Mouse (Mus musculus): Measurements from ENCODE around the gene Gm9767. TPM values are rescaled to one million over a fixed set of nuclear protein-coding genes. Genes with fewer than 3 reads are reported as not detected.

Gene Gm9767
- polyA plus RNA-seq (2012; ENCODE audit: insufficient read depth, low replicate concordance), result not detected in 2 replicates

- Histone ChIP-seq H3K4me3 (replicated peaks) (peak within 1 kb of the TSS; percentile 71), H3K4me1 (peaks cover 7% of the 10 kb centered on the region; the same call in 1 of the 2 replicates), H3K9me3 (0 out of 2 replicates have a peak, but pooled peaks cover 11% of the 10 kb centered on the region), H3K36me3 (replicated peaks; ENCODE audit: low read length) (no peaks in the 10 kb centered on the region), H3K27me3 (replicated peaks) (peaks cover 17% of the 10 kb centered on the region)
- TF ChIP-seq GATA1 (IDR thresholded peaks at IDR 0.05; ENCODE audit: borderline replicate concordance, low read length) (no peak), FLI1 (IDR thresholded peaks at IDR 0.05; ENCODE audit: low read length) (no peak)
Observed at GRCm38 (mm10) chr10:26077671-26078481, at the start of gene Gm9767. TSS of gene Gm9767 (plus strand) at chr10:26078255.

- H3K27me3 ChIP-seq (replicated peaks), result no peaks in the 10 kb centered on the region
- H3K4me1 ChIP-seq, result no peaks in the 10 kb centered on the region
- no peak overlapping the region for H3K4me3 ChIP-seq (replicated peaks)
- peaks cover 11% of the 10 kb centered on the region; the same call in 1 of the 2 replicates for H3K9me3 ChIP-seq
- no peak for TF ChIP-seq GATA1 (IDR thresholded peaks at IDR 0.05; ENCODE audit: borderline replicate concordance, low read length)
- no peak for TF ChIP-seq FLI1 (IDR thresholded peaks at IDR 0.05; ENCODE audit: low read length)
- no peaks in the 10 kb centered on the region for H3K36me3 ChIP-seq (replicated peaks; ENCODE audit: low read length)
Observed at GRCm38 (mm10) chr10:26034931-26035330, 43.1 kb upstream of the Gm9767 start.

GRCm38 (mm10) chr10:26051177-26051576 lies 26.9 kb upstream of the Gm9767 start:
- H3K4me1 ChIP-seq, result no peaks in the 10 kb centered on the region
- H3K9me3 ChIP-seq, result peaks cover 7% of the 10 kb centered on the region; the same call in 1 of the 2 replicates
- TF ChIP-seq GATA1 (IDR thresholded peaks at IDR 0.05; ENCODE audit: borderline replicate concordance, low read length) (no peak), FLI1 (IDR thresholded peaks at IDR 0.05; ENCODE audit: low read length) (no peak)
- no peaks in the 10 kb centered on the region for H3K27me3 ChIP-seq (replicated peaks)
- H3K4me3 ChIP-seq (replicated peaks), result no peak overlapping the region
- H3K36me3 ChIP-seq (replicated peaks; ENCODE audit: low read length), result no peaks in the 10 kb centered on the region

GRCm38 (mm10) chr10:26059662-26060307 lies 18.3 kb upstream of the Gm9767 start:
- TF ChIP-seq FLI1 (IDR thresholded peaks at IDR 0.05; ENCODE audit: low read length) (no peak), GATA1 (IDR thresholded peaks at IDR 0.05; ENCODE audit: borderline replicate concordance, low read length) (no peak)
- H3K27me3 ChIP-seq (replicated peaks), result no peaks in the 10 kb centered on the region
- H3K4me3 ChIP-seq (replicated peaks), result no peak overlapping the region
- H3K9me3 ChIP-seq, result peaks cover 31% of the 10 kb centered on the region
- H3K36me3 ChIP-seq (replicated peaks; ENCODE audit: low read length), result no peaks in the 10 kb centered on the region
- no peaks in the 10 kb centered on the region for H3K4me1 ChIP-seq

- no peak for TF ChIP-seq GATA1 (IDR thresholded peaks at IDR 0.05; ENCODE audit: borderline replicate concordance, low read length)
- TF ChIP-seq FLI1 (IDR thresholded peaks at IDR 0.05; ENCODE audit: low read length), result no peak
- Histone ChIP-seq H3K27me3 (replicated peaks) (no peaks in the 10 kb centered on the region), H3K9me3 (peaks cover 27% of the 10 kb centered on the region), H3K36me3 (replicated peaks; ENCODE audit: low read length) (no peaks in the 10 kb centered on the region), H3K4me3 (replicated peaks) (no peak overlapping the region), H3K4me1 (no peaks in the 10 kb centered on the region)
Observed at GRCm38 (mm10) chr10:26063071-26063470, 15.0 kb upstream of the Gm9767 start.

GRCm38 (mm10) chr10:26071986-26072385 lies 6.1 kb upstream of the Gm9767 start:
- no peaks in the 10 kb centered on the region for H3K36me3 ChIP-seq (replicated peaks; ENCODE audit: low read length)
- TF ChIP-seq GATA1 (IDR thresholded peaks at IDR 0.05; ENCODE audit: borderline replicate concordance, low read length), result no peak
- TF ChIP-seq FLI1 (IDR thresholded peaks at IDR 0.05; ENCODE audit: low read length), result no peak
- H3K9me3 ChIP-seq, result peaks cover 8% of the 10 kb centered on the region; the same call in 1 of the 2 replicates
- H3K4me3 ChIP-seq (replicated peaks), result no peak overlapping the region
- no peaks in the 10 kb centered on the region for H3K4me1 ChIP-seq
- no peaks in the 10 kb centered on the region for H3K27me3 ChIP-seq (replicated peaks)

- H3K27me3 ChIP-seq (replicated peaks), result peaks cover 17% of the 10 kb centered on the region
- peaks cover 7% of the 10 kb centered on the region; the same call in 1 of the 2 replicates for H3K4me1 ChIP-seq
- no peak for TF ChIP-seq GATA1 (IDR thresholded peaks at IDR 0.05; ENCODE audit: borderline replicate concordance, low read length)
- no peaks in the 10 kb centered on the region for H3K36me3 ChIP-seq (replicated peaks; ENCODE audit: low read length)
- peaks cover 12% of the 10 kb centered on the region; the same call in 1 of the 2 replicates for H3K9me3 ChIP-seq
- H3K4me3 ChIP-seq (replicated peaks), result no peak overlapping the region
Observed at GRCm38 (mm10) chr10:26076949-26077348, 1.1 kb upstream of the Gm9767 start.

GRCm38 (mm10) chr10:26078521-26079142 lies 577 bp downstream of the Gm9767 start, which contains the start of gene Tmem200a:
TSS of gene Tmem200a (minus strand) at chr10:26079052.
- H3K36me3 ChIP-seq (replicated peaks; ENCODE audit: low read length), result no peaks in the 10 kb centered on the region
- peak within 1 kb of the TSS; percentile 71 for H3K4me3 ChIP-seq (replicated peaks)
- H3K27me3 ChIP-seq (replicated peaks), result peaks cover 17% of the 10 kb centered on the region
- no peak for TF ChIP-seq FLI1 (IDR thresholded peaks at IDR 0.05; ENCODE audit: low read length)
- 0 out of 2 replicates have a peak, but pooled peaks cover 11% of the 10 kb centered on the region for H3K9me3 ChIP-seq
- peaks cover 7% of the 10 kb centered on the region; the same call in 1 of the 2 replicates for H3K4me1 ChIP-seq

GRCm38 (mm10) chr10:26079678-26080077 lies 1.6 kb downstream of the Gm9767 start:
- H3K9me3 ChIP-seq, result 0 out of 2 replicates have a peak, but pooled peaks cover 11% of the 10 kb centered on the region
- peaks cover 7% of the 10 kb centered on the region; the same call in 1 of the 2 replicates for H3K4me1 ChIP-seq
- TF ChIP-seq FLI1 (IDR thresholded peaks at IDR 0.05; ENCODE audit: low read length), result no peak
- TF ChIP-seq GATA1 (IDR thresholded peaks at IDR 0.05; ENCODE audit: borderline replicate concordance, low read length), result no peak
- no peaks in the 10 kb centered on the region for H3K36me3 ChIP-seq (replicated peaks; ENCODE audit: low read length)
- H3K27me3 ChIP-seq (replicated peaks), result peaks cover 17% of the 10 kb centered on the region
- H3K4me3 ChIP-seq (replicated peaks), result no peak overlapping the region

Measured in megakaryocyte, embryonic 14.5 days (primary cell).